Mouse (Mus musculus): ENCODE measurements around the gene Dmgdh.
A peak's percentile ranks its signal among the peaks of the same experiment; 100 is the strongest.

The Dmgdh gene

GRCm38 (mm10) chr13:93710325-93710724 lies 36.1 kb downstream of the Dmgdh start:
- DNase-seq (ENCODE audit: low spot score) = no peak

- DNase-seq (ENCODE audit: low spot score) = no peak
These were observed 37.0 kb downstream of the Dmgdh start for GRCm38 (mm10) chr13:93711226-93711625.

- DNase-seq (ENCODE audit: low spot score) = no peak
These were observed 38.1 kb downstream of the Dmgdh start for GRCm38 (mm10) chr13:93712362-93712761.

GRCm38 (mm10) chr13:93713826-93714225 lies 39.6 kb downstream of the Dmgdh start:
- DNase-seq (ENCODE audit: low spot score) = no peak

- no peak for DNase-seq (ENCODE audit: low spot score)
These were observed 42.9 kb downstream of the Dmgdh start for GRCm38 (mm10) chr13:93717113-93717512.

- DNase-seq (ENCODE audit: low spot score) = no peak
These were observed 44.7 kb downstream of the Dmgdh start for GRCm38 (mm10) chr13:93718948-93719347.

GRCm38 (mm10) chr13:93721916-93722315 lies 47.7 kb downstream of the Dmgdh start:
- no peak for DNase-seq (ENCODE audit: low spot score)

- DNase-seq (ENCODE audit: low spot score) = no peak
These were observed 49.2 kb downstream of the Dmgdh start for GRCm38 (mm10) chr13:93723455-93723854.

- no peak for DNase-seq (ENCODE audit: low spot score)
These were observed 50.0 kb downstream of the Dmgdh start for GRCm38 (mm10) chr13:93724206-93724605.

- DNase-seq (ENCODE audit: low spot score) = no peak
These were observed 61.0 kb downstream of the Dmgdh start for GRCm38 (mm10) chr13:93735131-93735636.

GRCm38 (mm10) chr13:93744118-93744517 lies 69.9 kb downstream of the Dmgdh start:
- DNase-seq (ENCODE audit: low spot score) = no peak

- DNase-seq (ENCODE audit: low spot score) = no peak
These were observed 78.6 kb downstream of the Dmgdh start for GRCm38 (mm10) chr13:93752597-93753400.

- no peak for DNase-seq (ENCODE audit: low spot score)
These were observed 80.9 kb downstream of the Dmgdh start for GRCm38 (mm10) chr13:93755084-93755483.

GRCm38 (mm10) chr13:93756674-93757073 lies 82.4 kb downstream of the Dmgdh start:
- no peak for DNase-seq (ENCODE audit: low spot score)

GRCm38 (mm10) chr13:93757514-93757913 lies 83.3 kb downstream of the Dmgdh start:
- no peak for DNase-seq (ENCODE audit: low spot score)

- no peak for DNase-seq (ENCODE audit: low spot score)
These were observed 84.1 kb downstream of the Dmgdh start for GRCm38 (mm10) chr13:93758149-93758898.

- DNase-seq (ENCODE audit: low spot score) = no peak
These were observed 87.6 kb downstream of the Dmgdh start for GRCm38 (mm10) chr13:93761831-93762230.

GRCm38 (mm10) chr13:93762879-93763278 lies 88.6 kb downstream of the Dmgdh start:
- no peak for DNase-seq (ENCODE audit: low spot score)

GRCm38 (mm10) chr13:93764321-93764973 lies 90.2 kb downstream of the Dmgdh start:
- no peak for DNase-seq (ENCODE audit: low spot score)

- DNase-seq (ENCODE audit: low spot score) = peak; percentile 6
These were observed 96.9 kb downstream of the Dmgdh start for GRCm38 (mm10) chr13:93771031-93771587.

GRCm38 (mm10) chr13:93771588-93772278 lies 97.5 kb downstream of the Dmgdh start, which contains the start of gene Arsb:
TSS of gene Arsb (plus strand) at chr13:93771630.
- DNase-seq (ENCODE audit: low spot score) = peak; percentile 65

GRCm38 (mm10) chr13:93772279-93772636 lies 98.0 kb downstream of the Dmgdh start:
- DNase-seq (ENCODE audit: low spot score) = no peak

Data from spleen, adult 12 weeks (tissue).